Mouse (Mus musculus) forebrain, embryonic 10.5 days (tissue): ENCODE measurements around the gene Dmbt1. TPM values are rescaled to one million over a fixed set of nuclear protein-coding genes. Genes with fewer than 3 reads are reported as not detected.
A peak's percentile ranks its signal among the peaks of the same experiment; 100 is the strongest.
"Not testable (repeated sequence)": the region's sequence is repeated elsewhere in the genome, so short reads cannot be mapped to it uniquely, and the experiment has no call there.

ENCODE experiments used
- DNase-seq: peaks from one replicate; pipeline ENCODE4 v3.0.0-alpha.2; 2017; ENCODE audit warnings: low spot score; ENCODE audit errors: extremely low spot score
- H3K27ac ChIP-seq: fragments of 300-500 bp; sonication (generic); 2 replicates; pipeline ENCODE4 v1.5.1; 2016; ENCODE audit warnings: mild to moderate bottlenecking
- H3K27me3 ChIP-seq: fragments of 300-500 bp; sonication (generic); 2 replicates; pipeline ENCODE4 v1.6.1; 2016; ENCODE audit warnings: mild to moderate bottlenecking; ENCODE audit not compliant: poor library complexity, severe bottlenecking
- H3K36me3 ChIP-seq: fragments of 300-500 bp; sonication (generic); replicated peaks from 2 replicates; pipeline ENCODE4 v1.6.1; 2016; ENCODE audit warnings: mild to moderate bottlenecking, moderate library complexity
- H3K4me1 ChIP-seq: fragments of 300-500 bp; sonication (generic); 2 replicates; pipeline ENCODE4 v1.6.1; 2016
- H3K4me3 ChIP-seq: fragments of 300-500 bp; sonication (generic); 2 replicates; pipeline ENCODE4 v1.5.1; 2016; ENCODE audit warnings: mild to moderate bottlenecking, moderate library complexity
- H3K9me3 ChIP-seq: fragments of 300-500 bp; sonication (generic); 2 replicates; pipeline ENCODE4 v1.6.1; 2016; ENCODE audit warnings: mild to moderate bottlenecking, moderate library complexity
- WGBS: fragments of 180-500 bp; shearing (Covaris S2); methylation state at CpG from one replicate; pipeline ENCODE4 v1.1.7; 2016; 5-methylcytosine and 5-hydroxymethylcytosine counted together
- polyA plus RNA-seq: library from polyadenylated mRNA; unstranded; fragments of >200 nt; fragmentation: Nextera tagmentation; extraction: Ambion mirVana; gene quantifications from 2 replicates; pipeline ENCODE4 v1.2.1, GENCODE M21; 2016

Gene Dmbt1
- polyA plus RNA-seq, 1 experiment from 2014 or later: not detected

DNA sequence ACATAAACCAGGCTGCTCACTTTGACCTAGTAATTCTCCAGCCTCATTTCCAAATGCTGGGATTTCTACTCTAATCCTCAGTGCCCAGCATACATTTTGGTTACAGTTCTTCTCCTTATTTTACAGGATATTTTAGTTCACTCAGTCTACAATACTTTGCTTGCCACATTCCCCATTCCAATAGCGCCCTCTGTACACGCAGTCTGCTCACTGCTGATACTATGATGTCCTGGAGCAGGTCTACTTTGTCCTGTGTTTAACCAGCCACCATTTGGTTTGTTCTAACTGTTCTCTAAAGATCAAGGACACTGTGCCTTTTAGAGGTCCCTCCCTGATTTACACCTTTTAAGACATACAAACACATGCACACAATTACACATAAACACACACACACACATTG, 28.0 kb downstream of the Dmbt1 start:
- not testable (repeated sequence) for DNase-seq, H3K27ac ChIP-seq, H3K9me3 ChIP-seq, H3K36me3 ChIP-seq, H3K4me1 ChIP-seq, H3K4me3 ChIP-seq, H3K27me3 ChIP-seq
- WGBS: 76% methylated on average over 2 of the region's 2 CpGs

DNA sequence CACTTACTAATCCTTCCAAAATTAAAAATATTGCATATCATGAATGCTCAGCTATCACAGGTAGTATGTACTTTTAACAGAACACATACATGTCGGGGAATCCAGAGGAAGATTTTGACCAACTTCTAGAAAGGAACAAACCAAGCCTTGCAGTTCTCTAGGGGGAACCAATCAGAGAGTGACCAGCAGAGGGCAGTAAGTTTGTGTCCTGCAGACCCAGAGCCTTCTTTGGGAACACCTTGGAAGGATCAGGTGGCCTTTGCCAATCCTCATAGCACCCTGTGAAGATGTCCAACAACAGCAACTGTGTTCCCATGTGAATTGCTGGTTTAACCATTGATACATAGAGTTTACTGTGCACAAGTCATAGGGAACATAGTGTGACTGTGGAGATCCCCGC, 30.7 kb downstream of the Dmbt1 start:
- H3K9me3 ChIP-seq: no peaks in the 10 kb centered on the region
- no peaks in the 10 kb centered on the region for H3K27me3 ChIP-seq
- H3K36me3 ChIP-seq: no peaks in the 10 kb centered on the region
- WGBS: 90% methylated on average over 2 of the region's 2 CpGs
- no peak overlapping the region for H3K4me3 ChIP-seq
- DNase-seq: no peak
- H3K4me1 ChIP-seq: no peaks in the 10 kb centered on the region
- no peak overlapping the region for H3K27ac ChIP-seq

DNA sequence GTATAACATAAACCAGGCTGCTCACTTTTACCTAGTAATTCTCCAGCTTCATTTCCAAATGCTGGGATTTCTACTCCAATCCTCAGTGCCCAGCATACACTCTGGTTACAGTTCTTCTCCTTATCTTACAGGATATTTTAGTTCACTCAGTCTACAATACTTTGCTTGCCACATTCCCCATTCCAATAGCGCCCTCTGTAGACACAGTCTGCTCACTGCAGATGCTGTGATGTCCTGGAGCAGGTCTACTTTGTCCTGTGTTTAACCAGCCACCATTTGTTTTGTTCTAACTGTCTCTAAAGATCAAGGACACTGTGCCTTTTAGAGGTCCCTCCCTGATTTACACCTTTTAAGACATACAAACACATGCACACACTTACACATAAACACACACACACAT, 36.3 kb downstream of the Dmbt1 start:
- H3K27me3 ChIP-seq, H3K4me3 ChIP-seq, H3K9me3 ChIP-seq, H3K4me1 ChIP-seq, DNase-seq, H3K36me3 ChIP-seq, H3K27ac ChIP-seq: not testable (repeated sequence)
- 0% methylated on average over 1 of the region's 1 CpGs for WGBS

DNA sequence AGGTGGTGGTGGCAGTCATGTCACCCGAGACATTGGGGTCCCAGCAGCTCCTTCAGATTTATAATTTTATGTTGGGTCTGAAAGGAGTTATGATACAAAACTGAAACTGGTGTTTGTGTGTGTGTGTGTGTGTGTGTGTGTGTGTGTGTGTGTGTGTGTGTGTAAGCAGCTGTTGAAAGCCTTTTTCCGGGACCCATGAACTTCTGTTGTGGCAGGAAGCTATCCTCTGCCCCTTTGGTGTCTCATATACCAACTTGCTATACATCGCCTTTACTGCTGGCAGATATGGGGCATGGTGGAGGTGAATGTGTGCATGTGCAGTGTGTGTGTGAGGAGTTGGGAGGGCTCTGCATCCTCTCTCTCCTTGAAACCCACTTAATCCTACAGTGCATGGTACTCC, 41.6 kb downstream of the Dmbt1 start:
- not testable (repeated sequence) for H3K4me1 ChIP-seq, H3K9me3 ChIP-seq, H3K27me3 ChIP-seq, H3K27ac ChIP-seq, H3K36me3 ChIP-seq, DNase-seq, H3K4me3 ChIP-seq
- 92% methylated on average over 3 of the region's 3 CpGs for WGBS

DNA sequence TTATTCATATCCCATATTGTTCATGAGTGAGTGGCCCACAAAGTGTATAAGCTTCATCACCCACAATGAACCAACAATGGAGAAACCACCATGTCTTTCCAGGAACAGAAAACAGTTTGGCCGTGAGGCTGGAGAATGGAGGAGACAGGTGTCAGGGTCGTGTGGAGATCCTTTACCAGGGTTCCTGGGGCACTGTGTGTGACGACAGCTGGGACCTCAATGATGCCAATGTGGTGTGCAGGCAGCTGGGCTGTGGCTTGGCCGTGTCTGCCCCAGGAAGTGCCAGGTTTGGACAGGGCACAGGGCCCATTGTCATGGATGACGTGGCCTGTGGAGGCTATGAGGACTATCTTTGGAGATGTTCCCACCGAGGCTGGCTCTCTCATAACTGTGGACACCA, 42.2 kb downstream of the Dmbt1 start:
- not testable (repeated sequence) for H3K27ac ChIP-seq, H3K36me3 ChIP-seq, H3K4me3 ChIP-seq, H3K9me3 ChIP-seq, DNase-seq, H3K27me3 ChIP-seq, H3K4me1 ChIP-seq
- 87% methylated on average over 6 of the region's 6 CpGs for WGBS

DNA sequence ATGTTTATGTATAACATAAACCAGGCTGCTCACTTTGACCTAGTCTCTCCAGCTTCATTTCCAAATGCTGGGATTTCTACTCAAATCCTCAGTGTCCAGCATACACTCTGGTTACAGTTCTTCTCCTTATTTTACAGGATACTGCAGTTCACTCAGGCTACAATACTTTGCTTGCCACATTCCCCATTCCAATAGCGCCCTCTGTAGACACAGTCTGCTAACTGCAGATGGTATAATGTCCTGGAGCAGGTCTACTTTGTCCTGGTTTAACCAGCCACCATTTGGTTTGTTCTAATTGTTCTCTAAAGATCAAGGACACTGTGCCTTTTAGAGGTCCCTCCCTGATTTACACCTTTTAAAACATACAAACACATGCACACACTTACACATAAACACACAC, 44.1 kb downstream of the Dmbt1 start:
- Histone ChIP-seq H3K9me3 (no peaks in the 10 kb centered on the region), H3K36me3 (no peaks in the 10 kb centered on the region), H3K4me1 (no peaks in the 10 kb centered on the region), H3K27me3 (no peaks in the 10 kb centered on the region), H3K4me3 (no peak overlapping the region), H3K27ac (no peak overlapping the region)
- 0% methylated on average over 1 of the region's 1 CpGs for WGBS
- peak; percentile 18 for DNase-seq

DNA sequence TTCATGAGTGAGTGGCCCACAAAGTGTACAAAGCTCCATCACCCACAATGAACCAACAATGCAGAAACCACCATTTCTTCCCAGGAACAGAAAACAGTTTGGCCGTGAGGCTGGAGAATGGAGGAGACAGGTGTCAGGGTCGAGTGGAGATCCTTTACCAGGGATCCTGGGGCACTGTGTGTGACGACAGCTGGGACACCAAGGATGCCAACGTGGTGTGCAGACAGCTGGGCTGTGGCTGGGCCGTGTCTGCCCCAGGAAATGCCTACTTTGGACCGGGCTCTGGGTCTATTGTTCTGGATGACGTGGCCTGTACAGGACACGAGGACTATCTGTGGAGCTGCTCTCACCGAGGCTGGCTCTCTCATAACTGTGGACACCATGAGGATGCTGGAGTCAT, 50.5 kb downstream of the Dmbt1 start:
- not testable (repeated sequence) for H3K27ac ChIP-seq, H3K4me1 ChIP-seq, DNase-seq, H3K27me3 ChIP-seq, H3K36me3 ChIP-seq, H3K9me3 ChIP-seq, H3K4me3 ChIP-seq
- 84% methylated on average over 9 of the region's 9 CpGs for WGBS

DNA sequence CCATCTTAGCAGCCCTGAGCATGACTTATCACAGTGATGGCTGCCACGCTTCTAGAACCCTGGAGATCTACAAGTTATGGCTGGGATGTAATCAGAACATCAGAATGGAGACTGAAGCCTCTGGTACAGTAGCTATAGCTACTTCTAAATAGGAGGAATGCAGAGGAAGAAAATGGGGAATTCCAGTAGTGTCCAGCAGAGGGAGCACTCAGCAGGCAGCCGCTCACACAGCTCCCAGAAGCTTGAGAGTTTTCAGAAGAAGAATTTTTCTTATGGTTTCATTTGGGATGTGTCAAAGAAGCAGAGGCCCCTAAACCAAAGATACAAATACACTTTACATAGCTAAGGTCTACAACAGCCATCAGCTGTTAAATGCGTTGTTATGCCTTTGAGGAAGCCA, 80.6 kb downstream of the Dmbt1 start:
- Histone ChIP-seq H3K27ac (no peak overlapping the region), H3K27me3 (no peaks in the 10 kb centered on the region), H3K4me3 (no peak overlapping the region), H3K4me1 (no peaks in the 10 kb centered on the region), H3K9me3 (no peaks in the 10 kb centered on the region), H3K36me3 (no peaks in the 10 kb centered on the region)
- WGBS: 30% methylated on average over 3 of the region's 3 CpGs
- peak; percentile 39 for DNase-seq

DNA sequence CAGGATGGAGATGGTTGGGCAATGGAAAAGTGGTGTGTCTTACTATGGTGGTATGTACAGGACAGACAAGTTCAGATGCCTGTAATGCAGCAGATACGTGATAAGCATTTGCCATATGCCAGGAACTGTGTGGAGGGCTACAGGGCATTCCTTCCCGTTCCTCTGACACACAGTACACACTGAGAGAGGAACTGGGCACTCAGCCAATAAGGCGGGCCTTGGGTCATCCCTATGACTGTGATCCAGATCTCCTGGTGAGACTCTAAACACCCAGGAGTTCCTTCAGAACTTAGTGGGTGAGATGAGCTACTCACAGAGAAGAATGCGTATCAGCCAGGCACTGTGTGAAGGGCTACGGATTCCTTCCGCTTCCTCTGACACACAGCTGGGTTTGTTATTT, 81.8 kb downstream of the Dmbt1 start:
- Histone ChIP-seq H3K4me3 (no peak overlapping the region), H3K9me3 (no peaks in the 10 kb centered on the region), H3K27me3 (no peaks in the 10 kb centered on the region), H3K27ac (no peak overlapping the region), H3K36me3 (no peaks in the 10 kb centered on the region), H3K4me1 (no peaks in the 10 kb centered on the region)
- DNase-seq: no peak
- 90% methylated on average over 6 of the region's 6 CpGs for WGBS

DNA sequence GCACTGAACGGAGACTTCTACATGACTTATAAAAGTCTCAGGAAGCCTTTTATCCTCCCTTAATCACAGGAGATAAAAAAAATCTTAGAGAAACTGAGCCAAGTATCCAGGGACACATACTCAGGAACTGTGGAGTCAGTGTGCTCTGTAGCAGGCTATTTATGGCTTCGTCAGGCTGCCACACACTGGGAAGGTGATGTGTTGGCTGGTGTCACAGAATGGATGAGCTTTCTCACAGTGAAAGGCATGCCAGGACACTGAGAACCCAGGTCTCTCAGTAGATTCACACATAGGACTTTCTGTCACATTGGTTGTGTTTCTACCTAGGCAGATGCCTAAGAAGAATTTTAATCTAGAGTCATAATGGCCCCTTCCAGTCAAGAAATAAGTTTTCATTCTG, 82.6 kb downstream of the Dmbt1 start:
- Histone ChIP-seq H3K9me3 (no peaks in the 10 kb centered on the region), H3K27me3 (no peaks in the 10 kb centered on the region), H3K4me3 (no peak overlapping the region), H3K27ac (no peak overlapping the region), H3K4me1 (no peaks in the 10 kb centered on the region), H3K36me3 (no peaks in the 10 kb centered on the region)
- no peak for DNase-seq
- 93% methylated on average over 2 of the region's 2 CpGs for WGBS

DNA sequence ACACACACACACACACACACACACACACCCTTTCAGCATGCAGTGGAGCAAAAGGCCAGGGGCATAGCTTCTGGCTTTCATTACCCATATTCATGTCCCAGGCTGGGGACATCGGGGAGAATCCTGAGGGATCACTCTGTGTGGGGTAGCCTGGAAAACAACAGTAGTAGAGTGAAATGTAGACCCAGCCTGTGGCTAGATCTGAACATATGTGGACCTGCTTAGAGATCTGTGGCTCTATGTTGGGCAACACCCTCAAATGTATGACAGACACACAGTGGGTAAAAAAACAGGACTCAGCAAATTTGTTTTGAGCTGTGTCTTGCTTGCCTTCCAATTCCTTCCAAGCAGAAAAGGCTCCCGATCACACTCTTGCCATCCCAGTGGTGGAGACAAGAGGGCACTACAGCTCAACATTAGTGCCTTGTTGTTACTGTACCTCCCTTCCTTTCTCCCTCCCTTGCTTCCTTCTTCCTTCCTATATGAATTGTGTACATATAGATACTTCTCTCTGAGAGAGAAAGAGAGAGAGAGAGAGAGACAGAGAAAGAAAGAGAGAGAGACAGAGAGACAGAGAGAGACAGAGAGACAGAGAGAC, 90.5 kb downstream of the Dmbt1 start:
- 84% methylated on average over 2 of the region's 2 CpGs for WGBS
- H3K27me3 ChIP-seq: no peaks in the 10 kb centered on the region
- H3K4me3 ChIP-seq: no peak overlapping the region
- DNase-seq: no peak
- H3K36me3 ChIP-seq: no peaks in the 10 kb centered on the region
- peaks cover 5% of the 10 kb centered on the region; the same call in 1 of the 2 replicates for H3K9me3 ChIP-seq
- no peaks in the 10 kb centered on the region for H3K4me1 ChIP-seq
- H3K27ac ChIP-seq: no peak overlapping the region

DNA sequence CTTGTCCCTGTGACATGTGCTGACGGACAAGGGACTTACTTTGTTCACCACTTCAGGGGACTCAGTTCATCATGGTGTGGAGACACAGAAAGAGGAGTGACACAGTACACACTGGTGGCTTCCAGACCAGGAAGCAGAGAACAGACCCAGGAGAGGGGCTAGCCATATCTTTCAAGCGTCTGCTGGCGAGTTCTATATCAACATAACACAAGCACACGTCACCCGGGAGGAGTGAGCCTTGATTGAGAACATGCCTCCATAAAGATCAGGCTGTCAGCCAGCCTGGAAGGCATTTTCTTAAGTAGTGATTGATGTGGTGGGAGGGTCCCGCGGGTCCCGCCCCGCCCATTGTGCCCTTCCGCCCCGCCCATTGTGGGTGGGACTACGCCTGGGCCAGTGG, 98.2 kb downstream of the Dmbt1 start:
- WGBS: 81% methylated on average over 12 of the region's 12 CpGs
- Histone ChIP-seq H3K27me3 (no peaks in the 10 kb centered on the region), H3K27ac (no peak overlapping the region), H3K4me1 (no peaks in the 10 kb centered on the region), H3K36me3 (no peaks in the 10 kb centered on the region), H3K4me3 (no peak overlapping the region), H3K9me3 (no peaks in the 10 kb centered on the region)
- no peak for DNase-seq

DNA sequence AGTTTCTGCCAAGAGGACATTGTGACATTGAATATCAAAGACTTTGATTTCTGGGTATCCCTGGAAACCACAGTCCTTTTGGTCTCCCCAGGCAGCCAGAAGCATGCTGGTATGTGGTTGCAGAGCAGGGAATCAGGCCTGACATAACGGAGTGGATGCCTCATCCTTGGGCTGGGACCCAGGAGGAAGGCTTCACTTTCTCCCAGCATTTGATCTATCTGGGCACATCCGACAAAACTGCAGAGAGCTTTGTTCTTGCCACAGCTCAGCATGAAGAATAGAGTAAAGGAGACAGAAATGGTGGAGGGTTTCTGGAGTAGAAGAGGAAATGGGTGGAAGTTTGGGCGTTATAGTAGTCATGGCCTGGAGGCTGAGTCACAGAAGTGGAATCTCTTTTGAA, 101.3 kb downstream of the Dmbt1 start:
- no peaks in the 10 kb centered on the region for H3K4me1 ChIP-seq
- 86% methylated on average over 3 of the region's 3 CpGs for WGBS
- H3K27ac ChIP-seq: no peak overlapping the region
- H3K4me3 ChIP-seq: no peak overlapping the region
- no peaks in the 10 kb centered on the region for H3K27me3 ChIP-seq
- no peaks in the 10 kb centered on the region for H3K36me3 ChIP-seq
- no peak for DNase-seq
- no peaks in the 10 kb centered on the region for H3K9me3 ChIP-seq

DNA sequence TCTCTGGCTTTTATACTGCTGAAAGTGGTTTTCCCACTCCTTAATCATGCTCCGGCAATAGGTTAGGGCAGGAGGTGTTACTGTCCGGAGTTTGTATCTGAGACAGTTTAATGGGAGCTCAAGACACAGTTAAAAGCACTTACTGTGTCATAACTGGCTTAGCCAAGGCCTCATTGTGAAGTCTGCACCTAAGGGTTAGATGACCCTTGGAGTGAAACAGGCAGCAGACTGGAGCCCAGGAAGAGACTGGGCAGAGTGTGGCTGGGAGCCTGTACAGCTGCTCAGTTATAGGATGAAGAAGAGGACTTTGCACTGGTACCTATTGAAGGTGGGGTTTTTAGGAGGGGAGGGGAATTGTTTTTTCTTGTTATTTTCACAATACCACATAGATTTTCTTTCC, 114.4 kb downstream of the Dmbt1 start, which contains the start of gene 4933402N03Rik:
Gene 4933402N03Rik (minus strand): TSS at position 101 of the 400 bp plus-strand sequence.
- Histone ChIP-seq H3K27me3 (no peaks in the 10 kb centered on the region), H3K4me3 (no peak within 1 kb of the TSS), H3K27ac (no peak within 1 kb of the TSS), H3K36me3 (no peaks in the 10 kb centered on the region), H3K4me1 (no peaks in the 10 kb centered on the region), H3K9me3 (no peaks in the 10 kb centered on the region)
- no peak for DNase-seq
- 97% methylated on average over 2 of the region's 2 CpGs for WGBS
